Mouse (Mus musculus) adrenal gland, postnatal 4 days (tissue): ENCODE measurements around the gene Chrm4. TPM values are rescaled to one million over a fixed set of nuclear protein-coding genes. Genes with fewer than 3 reads are reported as not detected.

Experiments used
- DNase-seq, 2 experiments: peaks; one replicate each; pipeline ENCODE4 v3.0.0; 2021 to 2022; ENCODE audit warnings: low spot score in 2 of 2, mixed read lengths in 2 of 2
- total RNA-seq, 2 experiments: library from RNA; stranded (reverse); gene quantifications; 2 replicates each; pipeline ENCODE4 v1.2.3; 2021

Chrm4 gene
- total RNA-seq, 2 experiments from 2014 or later = 0.34 to 0.42 TPM

- no peak for DNase-seq
Observed at GRCm38 (mm10) chr2:91921790-91922570, 5.1 kb upstream of the Chrm4 start.

DNA sequence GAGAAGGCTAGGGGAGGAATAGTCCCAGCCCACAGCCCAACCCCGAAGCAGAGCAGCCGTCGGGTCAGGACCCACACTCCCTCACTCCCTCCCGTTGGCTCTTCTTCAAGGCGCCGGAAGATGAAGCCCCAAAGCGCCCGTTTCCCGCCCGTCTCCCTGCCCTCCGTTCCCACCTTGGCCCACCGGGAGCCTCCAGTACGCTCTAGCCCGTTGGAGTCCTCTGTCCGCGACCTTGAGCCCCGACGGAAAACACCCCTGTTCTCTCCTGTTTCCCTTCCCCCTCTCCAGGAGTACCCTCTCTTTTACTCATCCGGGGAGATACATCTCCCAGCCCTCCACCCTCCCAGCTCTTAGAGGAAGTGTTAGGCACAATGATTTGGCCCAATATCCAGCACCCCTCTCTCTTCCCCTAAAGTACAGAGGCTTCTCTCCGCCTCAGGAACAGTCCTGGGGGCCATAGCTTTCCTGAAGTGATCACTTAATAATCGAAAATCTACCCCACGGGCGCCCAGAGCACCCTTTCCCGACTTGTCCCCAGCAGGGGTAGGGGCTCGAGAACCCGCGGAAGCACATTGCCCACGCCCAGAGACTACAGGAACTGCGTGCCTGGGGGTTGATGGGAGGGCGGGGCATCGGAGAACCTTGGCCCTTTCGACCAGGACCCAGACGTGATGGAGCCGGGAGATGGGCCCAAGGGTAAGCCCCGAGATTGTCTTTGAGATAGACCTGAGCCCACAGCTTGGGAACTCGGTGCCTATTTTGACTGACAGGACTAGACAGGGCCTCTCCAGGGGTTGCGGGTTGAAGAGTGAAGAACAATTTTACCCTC, 4.2 kb upstream of the Chrm4 start:
- DNase-seq = no peak

GRCm38 (mm10) chr2:91923415-91924337, 3.4 kb upstream of the Chrm4 start:
- peak in 1 of 2 experiments; percentile 47 for DNase-seq

- DNase-seq = no peak
Observed at GRCm38 (mm10) chr2:91924726-91925125, 2.3 kb upstream of the Chrm4 start.

- no peak for DNase-seq
Observed at GRCm38 (mm10) chr2:91925442-91925841, 1.6 kb upstream of the Chrm4 start.

DNA sequence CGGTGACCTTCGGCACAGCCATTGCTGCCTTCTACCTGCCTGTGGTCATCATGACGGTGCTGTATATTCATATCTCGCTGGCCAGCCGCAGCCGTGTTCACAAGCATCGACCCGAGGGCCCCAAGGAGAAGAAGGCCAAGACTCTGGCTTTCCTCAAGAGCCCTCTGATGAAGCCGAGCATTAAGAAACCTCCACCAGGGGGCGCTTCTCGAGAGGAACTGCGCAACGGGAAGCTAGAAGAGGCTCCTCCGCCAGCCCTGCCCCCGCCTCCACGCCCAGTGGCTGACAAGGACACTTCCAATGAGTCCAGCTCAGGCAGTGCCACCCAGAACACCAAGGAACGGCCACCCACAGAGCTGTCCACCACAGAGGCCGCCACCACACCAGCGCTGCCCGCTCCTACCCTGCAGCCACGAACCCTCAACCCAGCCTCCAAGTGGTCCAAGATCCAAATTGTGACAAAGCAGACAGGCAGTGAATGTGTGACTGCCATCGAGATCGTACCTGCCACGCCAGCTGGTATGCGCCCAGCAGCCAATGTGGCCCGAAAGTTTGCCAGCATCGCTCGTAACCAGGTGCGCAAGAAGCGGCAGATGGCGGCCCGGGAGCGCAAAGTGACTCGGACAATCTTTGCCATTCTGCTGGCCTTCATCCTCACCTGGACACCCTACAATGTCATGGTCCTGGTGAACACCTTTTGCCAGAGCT, 931 bp downstream of the Chrm4 start:
- DNase-seq = peak in 1 of 2 experiments; percentile 65

GRCm38 (mm10) chr2:91928534-91929350, 1.7 kb downstream of the Chrm4 start:
- no peak for DNase-seq

- no peak for DNase-seq
Observed at GRCm38 (mm10) chr2:91929455-91929854, 2.4 kb downstream of the Chrm4 start.

- peak in 1 of 2 experiments; percentile 49 for DNase-seq
Observed at GRCm38 (mm10) chr2:91929936-91930335, 2.9 kb downstream of the Chrm4 start.

DNA sequence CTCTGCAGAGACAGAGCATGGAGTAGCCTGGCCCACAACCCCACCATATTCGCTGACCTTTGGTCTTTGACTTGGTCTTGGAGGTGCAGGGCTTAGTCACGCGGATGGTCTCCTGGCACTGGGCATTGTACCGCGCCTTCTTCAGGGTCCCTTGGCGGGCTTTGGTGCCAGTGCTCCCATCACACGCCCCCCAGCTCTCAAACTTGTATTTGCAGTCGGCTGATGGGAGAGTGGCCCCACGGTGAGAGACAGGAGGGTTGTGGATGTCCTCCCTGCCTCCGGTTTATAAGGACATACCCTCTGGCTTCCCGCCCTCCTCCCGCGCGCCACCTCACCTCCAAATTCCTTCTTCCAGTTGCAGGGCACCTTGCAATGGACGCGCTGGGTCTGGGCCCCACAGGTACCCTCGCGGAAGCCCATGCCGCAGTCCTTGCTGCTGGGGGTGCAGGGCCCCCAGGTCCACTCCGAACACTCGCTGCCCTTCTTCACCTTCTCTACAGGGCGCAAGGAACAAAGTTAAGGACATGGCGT, 3.8 kb downstream of the Chrm4 start:
- DNase-seq = no peak

GRCm38 (mm10) chr2:91931328-91932159, 4.5 kb downstream of the Chrm4 start:
- no peak for DNase-seq

- no peak for DNase-seq
Observed at GRCm38 (mm10) chr2:91932160-91932711, 5.2 kb downstream of the Chrm4 start, which contains the start of gene Mdk. Gene Mdk, minus strand, starts transcription at chr2:91932297.

DNA sequence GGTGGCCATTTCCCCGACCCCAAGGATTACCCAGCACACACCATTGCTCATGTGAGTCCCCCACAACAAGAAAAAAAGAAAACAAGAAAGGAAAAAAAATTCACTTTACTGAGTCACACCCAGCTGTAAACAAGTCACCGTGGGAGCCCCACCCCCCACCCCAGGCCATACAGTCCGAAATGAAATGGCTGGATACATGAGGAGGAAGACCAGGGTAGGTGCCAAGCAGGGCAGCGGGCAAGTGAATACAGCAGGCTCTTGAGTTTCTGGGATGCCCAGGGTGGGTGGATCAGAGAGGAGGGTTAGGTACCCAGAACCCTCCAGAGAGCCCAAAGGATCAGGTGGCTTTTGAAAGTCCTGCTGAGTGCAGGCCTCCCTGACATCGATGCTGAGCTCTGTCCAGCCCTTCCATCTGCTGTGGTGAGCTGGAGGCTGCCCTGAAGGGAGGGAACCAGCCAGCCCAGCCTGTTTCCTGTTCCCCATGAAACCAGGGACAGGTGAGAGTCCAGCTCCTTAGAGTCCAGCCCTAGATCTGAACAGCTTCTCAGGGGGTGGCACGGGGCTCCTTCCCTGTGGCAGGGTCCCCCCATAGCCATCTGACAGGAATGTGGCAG, 5.8 kb downstream of the Chrm4 start:
- DNase-seq = no peak

DNA sequence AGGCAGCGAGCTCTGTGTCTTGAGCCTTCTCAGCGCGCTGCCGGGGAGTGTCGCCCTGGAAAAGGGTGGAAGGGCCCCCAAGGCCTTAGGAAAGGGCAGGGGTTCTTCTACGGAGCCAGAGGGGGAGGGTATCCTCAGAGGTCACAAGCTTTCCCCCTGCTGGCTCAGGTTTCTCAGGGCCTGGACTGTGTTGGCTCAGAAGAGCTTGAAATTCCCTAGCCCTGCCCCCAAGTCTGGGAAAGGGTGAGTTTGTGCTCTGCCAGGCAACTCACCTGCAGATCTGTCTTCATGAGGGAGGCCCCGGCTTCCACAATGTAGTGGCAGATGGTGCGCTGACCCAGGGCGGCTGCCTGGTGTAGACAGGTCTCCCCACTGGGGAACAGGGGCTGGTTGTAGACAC, 6.4 kb downstream of the Chrm4 start:
- no peak for DNase-seq

GRCm38 (mm10) chr2:91934016-91934415, 7.0 kb downstream of the Chrm4 start:
- no peak for DNase-seq

DNA sequence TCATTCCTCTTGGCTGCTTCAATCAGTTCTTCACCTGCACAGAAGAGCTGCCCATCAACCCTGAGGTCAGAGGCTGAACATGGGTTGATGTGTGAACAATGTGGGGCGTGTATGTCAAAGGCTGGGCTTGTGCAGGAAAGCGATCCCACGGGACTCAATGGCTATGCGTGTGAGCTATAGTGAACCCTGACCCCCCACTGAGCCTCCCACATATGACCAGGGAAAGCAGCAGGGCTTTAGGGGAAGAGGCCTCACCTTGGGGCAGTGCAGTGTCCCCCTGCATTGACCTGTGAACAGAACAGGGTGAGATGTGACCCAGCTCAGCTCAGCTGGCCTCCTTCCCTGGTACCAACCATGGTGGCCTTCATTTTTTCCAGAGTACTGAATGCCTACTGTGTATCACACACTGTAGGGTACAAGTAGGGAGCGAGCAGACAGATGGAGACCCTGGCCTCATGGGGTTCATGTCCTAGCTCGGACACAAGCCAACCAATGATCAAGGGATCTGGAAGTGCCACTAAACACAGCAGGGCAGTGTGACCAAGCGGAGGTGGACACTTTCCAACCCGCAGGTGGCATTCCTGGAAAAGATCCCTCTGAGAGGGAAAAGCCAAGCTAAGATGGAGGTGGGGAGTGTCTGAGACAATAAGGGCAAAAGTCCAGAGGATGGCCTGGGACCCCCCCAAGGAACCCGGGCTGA, 7.9 kb downstream of the Chrm4 start:
- DNase-seq = no peak

GRCm38 (mm10) chr2:91936154-91936553, 9.1 kb downstream of the Chrm4 start:
- no peak for DNase-seq
